Mouse (Mus musculus): ENCODE results near the gene Dbndd2. TPM values are rescaled to one million over a fixed set of nuclear protein-coding genes. Genes with fewer than 3 reads are reported as not detected.

The Dbndd2 gene
- polyA plus RNA-seq, 1 experiment from 2014 or later: 44.6 TPM

DNA sequence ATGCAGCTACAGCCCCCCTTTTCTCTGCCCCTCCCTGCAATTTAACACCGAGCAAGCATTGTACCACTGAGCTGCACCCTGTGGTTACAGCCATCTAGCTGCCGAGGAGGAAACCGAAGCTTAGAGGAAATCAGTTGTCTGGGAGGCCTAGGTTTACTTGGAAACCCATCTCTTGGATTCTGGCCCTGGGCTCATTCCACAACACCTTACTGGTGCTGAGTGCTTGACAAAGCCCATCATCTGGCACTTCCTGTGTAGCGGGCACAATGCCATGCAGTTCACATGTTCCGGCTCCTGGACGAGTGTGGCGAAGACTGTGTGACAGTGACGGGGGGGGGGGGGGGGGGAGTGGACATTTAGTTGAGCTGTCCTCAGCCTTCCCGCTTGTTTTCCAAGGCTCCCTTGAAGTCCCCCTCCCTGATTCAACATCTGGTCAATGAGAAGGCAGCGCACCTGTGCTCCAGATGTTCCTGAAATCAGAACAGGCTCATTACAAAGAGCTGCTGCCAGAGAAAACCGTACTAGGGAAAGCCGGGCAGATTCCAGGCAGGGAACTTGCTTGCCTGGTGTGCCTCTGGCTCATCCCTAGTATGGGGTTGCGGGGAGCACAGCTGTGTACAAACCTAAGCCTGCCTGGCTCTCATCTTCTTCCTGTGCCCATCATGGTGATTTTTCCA is 33.8 kb upstream of the Dbndd2 start:
- Histone ChIP-seq H3K36me3 (ENCODE audit: insufficient read depth, low read length) (no peaks in the 10 kb centered on the region), H3K27me3 (replicated peaks; ENCODE audit: insufficient read depth, low read length) (no peaks in the 10 kb centered on the region), H3K4me2 (replicated peaks; ENCODE audit: low read depth, low read length) (no peak overlapping the region), H3K4me3 (ENCODE audit: low read depth, low read length) (no peak overlapping the region), H3K9me3 (ENCODE audit: low read length) (no peaks in the 10 kb centered on the region), H3K4me1 (ENCODE audit: insufficient read depth, low read depth, low read length) (peaks cover 45% of the 10 kb centered on the region), H3K27ac (ENCODE audit: low read length) (no peak overlapping the region; the same call in 1 of the 2 replicates), H3K9ac (replicated peaks; ENCODE audit: low read depth) (no peak overlapping the region)
- DNase-seq (ENCODE audit: low spot score) (no peak), ATAC-seq (no peak)
- peak; percentile 40 for TF ChIP-seq CTCF (IDR thresholded peaks at IDR 0.05)
- TF ChIP-seq EP300 (IDR thresholded peaks at IDR 0.05): no peak
- 28% methylated on average over 12 of the region's 13 CpGs for WGBS

DNA sequence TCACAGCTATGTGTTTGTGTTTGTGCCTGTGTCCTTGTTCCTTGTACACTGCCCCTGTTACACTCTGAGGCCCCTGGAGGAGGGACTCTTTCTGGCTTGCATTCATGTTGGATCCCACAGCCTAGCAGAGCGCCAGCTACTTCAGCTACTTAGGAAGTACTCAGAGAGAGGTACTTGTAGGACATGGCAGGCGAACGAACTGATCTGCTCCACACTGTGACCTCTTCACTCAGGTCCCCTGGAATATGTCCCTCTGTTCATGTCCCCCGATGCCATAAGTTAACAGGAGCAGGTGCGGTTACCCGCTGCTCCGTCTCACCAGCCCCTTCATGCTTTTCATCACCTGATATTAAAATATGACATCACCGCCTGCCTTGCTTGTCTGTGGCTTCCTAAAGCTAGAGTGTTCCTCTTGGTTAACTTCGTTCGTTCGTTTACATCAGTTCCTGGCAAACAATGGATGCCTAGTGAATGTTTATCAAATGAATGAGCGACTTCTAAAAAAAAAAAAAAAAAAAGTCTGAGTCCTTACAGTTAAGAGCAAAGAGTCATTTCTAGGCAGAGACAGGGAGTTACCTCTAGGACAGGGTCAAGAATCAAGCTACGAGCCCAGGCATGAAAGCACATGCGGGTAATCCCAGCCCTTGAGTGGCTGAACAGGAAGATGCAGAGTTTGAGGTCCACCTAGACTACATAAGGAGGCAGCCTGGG is 32.7 kb upstream of the Dbndd2 start:
- H3K27ac ChIP-seq (ENCODE audit: low read length): peak overlapping the region; percentile 57
- no peak overlapping the region for H3K4me3 ChIP-seq (ENCODE audit: low read depth, low read length)
- peaks cover 45% of the 10 kb centered on the region for H3K4me1 ChIP-seq (ENCODE audit: insufficient read depth, low read depth, low read length)
- TF ChIP-seq EP300 (IDR thresholded peaks at IDR 0.05): peak; percentile 56
- TF ChIP-seq CTCF (IDR thresholded peaks at IDR 0.05): no peak
- 30% methylated on average over 14 of the region's 14 CpGs for WGBS
- ATAC-seq (no peak), DNase-seq (ENCODE audit: low spot score) (peak; percentile 65)
- H3K27me3 ChIP-seq (replicated peaks; ENCODE audit: insufficient read depth, low read length): no peaks in the 10 kb centered on the region
- H3K9ac ChIP-seq (replicated peaks; ENCODE audit: low read depth): no peak overlapping the region
- no peaks in the 10 kb centered on the region for H3K9me3 ChIP-seq (ENCODE audit: low read length)
- no peak overlapping the region; the same call in 1 of the 2 replicates for H3K4me2 ChIP-seq (replicated peaks; ENCODE audit: low read depth, low read length)
- no peaks in the 10 kb centered on the region for H3K36me3 ChIP-seq (ENCODE audit: insufficient read depth, low read length)

DNA sequence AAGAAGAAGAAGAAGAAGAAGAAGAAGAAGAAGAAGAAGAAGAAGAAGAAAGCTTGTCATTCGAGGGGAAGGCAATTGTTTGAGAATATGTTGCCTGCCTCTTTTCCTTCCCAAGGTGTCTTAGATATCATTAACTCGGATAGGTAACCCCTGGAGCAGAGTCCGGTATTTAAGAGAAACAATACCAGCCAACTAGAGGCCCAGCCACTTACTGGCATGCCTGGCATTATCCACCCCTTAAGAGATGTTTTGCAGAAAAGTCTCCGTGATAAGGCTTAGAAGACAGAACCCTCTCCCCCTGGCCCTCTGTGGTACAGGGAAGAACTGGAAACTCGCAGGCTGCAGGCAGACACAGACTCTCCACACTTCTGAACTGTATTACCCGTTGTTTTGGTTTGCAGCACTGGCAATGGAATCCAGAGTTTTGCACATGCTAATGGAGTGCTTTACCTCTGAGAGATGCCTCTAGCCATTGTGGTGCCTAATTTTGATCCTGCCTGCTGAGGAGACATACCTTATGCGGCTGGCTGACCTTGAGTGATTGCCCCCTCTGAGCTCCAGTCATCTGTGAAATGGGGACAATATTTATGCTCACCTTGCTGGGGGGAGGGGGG is 31.9 kb upstream of the Dbndd2 start:
- no peak overlapping the region for H3K4me2 ChIP-seq (replicated peaks; ENCODE audit: low read depth, low read length)
- no peak overlapping the region for H3K4me3 ChIP-seq (ENCODE audit: low read depth, low read length)
- ATAC-seq (no peak), DNase-seq (ENCODE audit: low spot score) (no peak)
- no peaks in the 10 kb centered on the region for H3K9me3 ChIP-seq (ENCODE audit: low read length)
- peaks cover 41% of the 10 kb centered on the region for H3K4me1 ChIP-seq (ENCODE audit: insufficient read depth, low read depth, low read length)
- WGBS: 53% methylated on average over 7 of the region's 7 CpGs
- no peaks in the 10 kb centered on the region for H3K36me3 ChIP-seq (ENCODE audit: insufficient read depth, low read length)
- H3K27ac ChIP-seq (ENCODE audit: low read length): peak overlapping the region; percentile 90
- H3K9ac ChIP-seq (replicated peaks; ENCODE audit: low read depth): no peak overlapping the region
- H3K27me3 ChIP-seq (replicated peaks; ENCODE audit: insufficient read depth, low read length): no peaks in the 10 kb centered on the region
- TF ChIP-seq EP300 (IDR thresholded peaks at IDR 0.05) (no peak), CTCF (IDR thresholded peaks at IDR 0.05) (no peak)

DNA sequence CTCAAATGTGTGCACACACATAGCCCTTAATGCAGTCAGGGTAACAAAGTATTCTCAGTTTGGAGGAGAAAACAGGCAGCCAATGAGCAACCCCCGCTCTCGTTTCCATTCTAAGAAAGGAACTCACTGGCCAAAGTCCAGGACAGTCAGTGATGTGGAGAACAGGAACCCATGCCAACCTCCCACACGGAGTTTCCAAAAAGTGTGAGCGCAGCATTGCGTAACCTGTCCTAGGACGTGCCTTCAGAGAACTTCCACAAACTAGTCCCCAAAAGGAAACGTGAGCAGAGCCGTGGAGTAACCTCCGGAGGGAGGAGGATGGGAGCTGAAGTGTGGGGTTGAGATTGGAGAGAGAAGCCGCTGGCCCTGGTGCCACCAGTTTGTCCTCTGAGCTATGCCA is 31.1 kb upstream of the Dbndd2 start:
- H3K4me3 ChIP-seq (ENCODE audit: low read depth, low read length): no peak overlapping the region
- H3K36me3 ChIP-seq (ENCODE audit: insufficient read depth, low read length): no peaks in the 10 kb centered on the region
- DNase-seq (ENCODE audit: low spot score) (peak; percentile 96), ATAC-seq (peak; percentile 67)
- H3K27ac ChIP-seq (ENCODE audit: low read length): peak overlapping the region; percentile 90
- no peaks in the 10 kb centered on the region for H3K9me3 ChIP-seq (ENCODE audit: low read length)
- H3K4me2 ChIP-seq (replicated peaks; ENCODE audit: low read depth, low read length): peak overlapping the region; percentile 25; the same call in 1 of the 2 replicates
- no peaks in the 10 kb centered on the region for H3K27me3 ChIP-seq (replicated peaks; ENCODE audit: insufficient read depth, low read length)
- peaks cover 41% of the 10 kb centered on the region for H3K4me1 ChIP-seq (ENCODE audit: insufficient read depth, low read depth, low read length)
- 11% methylated on average over 10 of the region's 10 CpGs for WGBS
- no peak overlapping the region for H3K9ac ChIP-seq (replicated peaks; ENCODE audit: low read depth)
- TF ChIP-seq CTCF (IDR thresholded peaks at IDR 0.05): no peak
- peak; percentile 71 for TF ChIP-seq EP300 (IDR thresholded peaks at IDR 0.05)

DNA sequence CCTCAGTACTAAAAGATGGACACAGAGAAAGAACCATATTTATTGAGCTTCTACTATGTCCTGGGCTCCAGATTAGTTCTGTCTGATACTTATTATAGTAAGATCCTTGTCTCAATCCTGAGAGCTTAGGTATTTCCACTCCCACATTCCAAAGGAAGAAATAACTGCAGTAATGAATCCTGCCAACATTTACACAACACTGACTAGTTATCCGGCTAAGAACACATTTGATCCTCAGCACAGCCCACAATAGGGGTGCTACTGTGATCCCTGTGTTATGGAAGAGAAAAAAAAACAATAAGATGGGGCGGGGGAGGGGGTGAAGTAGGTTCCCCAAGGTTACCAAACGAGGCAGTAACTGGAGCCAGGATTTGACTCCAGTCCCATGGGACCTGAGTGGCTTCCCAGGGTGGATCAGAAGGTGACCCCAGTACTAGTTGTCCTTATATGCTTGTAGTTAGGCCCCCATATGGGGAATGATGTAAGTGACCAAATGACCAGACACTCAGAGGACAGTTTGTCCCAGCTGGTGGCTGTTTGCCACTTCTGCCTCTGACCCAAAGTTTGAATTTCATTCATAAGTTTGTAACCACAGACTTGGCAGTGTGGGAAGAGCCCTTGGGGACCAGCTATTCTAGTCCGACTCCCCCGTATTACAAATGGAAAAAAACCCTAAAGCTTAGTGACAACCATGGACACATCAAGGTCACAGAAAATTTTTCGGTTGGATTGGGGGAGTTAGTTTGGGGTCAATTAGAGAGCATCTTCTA is 30.3 kb upstream of the Dbndd2 start:
- TF ChIP-seq EP300 (IDR thresholded peaks at IDR 0.05): peak; percentile 47
- no peak for TF ChIP-seq CTCF (IDR thresholded peaks at IDR 0.05)
- ATAC-seq (peak; percentile 31), DNase-seq (ENCODE audit: low spot score) (peak; percentile 90)
- Histone ChIP-seq H3K27ac (ENCODE audit: low read length) (peak overlapping the region; percentile 90), H3K27me3 (replicated peaks; ENCODE audit: insufficient read depth, low read length) (no peaks in the 10 kb centered on the region), H3K9me3 (ENCODE audit: low read length) (no peaks in the 10 kb centered on the region), H3K4me3 (ENCODE audit: low read depth, low read length) (no peak overlapping the region), H3K4me2 (replicated peaks; ENCODE audit: low read depth, low read length) (peak overlapping the region; percentile 25; the same call in 1 of the 2 replicates), H3K4me1 (ENCODE audit: insufficient read depth, low read depth, low read length) (peaks cover 41% of the 10 kb centered on the region), H3K9ac (replicated peaks; ENCODE audit: low read depth) (no peak overlapping the region), H3K36me3 (ENCODE audit: insufficient read depth, low read length) (no peaks in the 10 kb centered on the region)
- WGBS: 35% methylated on average over 6 of the region's 6 CpGs

DNA sequence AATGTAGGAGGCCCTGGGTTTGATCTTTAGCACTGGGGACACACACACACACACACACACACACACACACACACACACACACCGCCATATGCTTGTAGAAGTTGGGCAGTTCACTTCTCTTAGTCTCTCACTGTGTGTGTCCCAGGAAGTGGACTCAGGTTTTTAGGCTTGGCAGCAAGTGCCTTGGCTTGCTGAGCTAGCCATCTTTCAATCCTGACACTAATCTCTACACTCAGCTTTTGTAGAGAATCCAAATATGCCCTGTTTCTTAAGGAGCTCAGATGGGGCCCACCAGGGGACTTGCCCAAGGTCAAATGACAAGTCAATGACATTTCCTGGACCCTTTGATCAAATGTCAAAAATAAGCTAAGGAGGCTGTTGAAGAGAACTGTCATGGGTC is 29.5 kb upstream of the Dbndd2 start:
- no peak for TF ChIP-seq EP300 (IDR thresholded peaks at IDR 0.05)
- Histone ChIP-seq H3K4me1 (ENCODE audit: insufficient read depth, low read depth, low read length) (peaks cover 41% of the 10 kb centered on the region), H3K4me2 (replicated peaks; ENCODE audit: low read depth, low read length) (peak overlapping the region; percentile 47), H3K36me3 (ENCODE audit: insufficient read depth, low read length) (no peaks in the 10 kb centered on the region), H3K9ac (replicated peaks; ENCODE audit: low read depth) (no peak overlapping the region), H3K27ac (ENCODE audit: low read length) (peak overlapping the region; percentile 90), H3K9me3 (ENCODE audit: low read length) (no peaks in the 10 kb centered on the region), H3K27me3 (replicated peaks; ENCODE audit: insufficient read depth, low read length) (no peaks in the 10 kb centered on the region), H3K4me3 (ENCODE audit: low read depth, low read length) (no peak overlapping the region)
- no peak for ATAC-seq
- WGBS: 54% methylated on average over 1 of the region's 1 CpGs
- DNase-seq (ENCODE audit: low spot score): no peak
